Mouse (Mus musculus): Measurements from ENCODE around the gene Dedd.
A peak's percentile ranks its signal among the peaks of the same experiment; 100 is the strongest.
"Not testable (repeated sequence)": the region's sequence is repeated elsewhere in the genome, so short reads cannot be mapped to it uniquely, and the experiment has no call there.

Gene Dedd

GRCm38 (mm10) chr1:171319748-171320147, 9.2 kb upstream of the Dedd start:
- DNase-seq (ENCODE audit: low read depth, low spot score), result no peak

DNA sequence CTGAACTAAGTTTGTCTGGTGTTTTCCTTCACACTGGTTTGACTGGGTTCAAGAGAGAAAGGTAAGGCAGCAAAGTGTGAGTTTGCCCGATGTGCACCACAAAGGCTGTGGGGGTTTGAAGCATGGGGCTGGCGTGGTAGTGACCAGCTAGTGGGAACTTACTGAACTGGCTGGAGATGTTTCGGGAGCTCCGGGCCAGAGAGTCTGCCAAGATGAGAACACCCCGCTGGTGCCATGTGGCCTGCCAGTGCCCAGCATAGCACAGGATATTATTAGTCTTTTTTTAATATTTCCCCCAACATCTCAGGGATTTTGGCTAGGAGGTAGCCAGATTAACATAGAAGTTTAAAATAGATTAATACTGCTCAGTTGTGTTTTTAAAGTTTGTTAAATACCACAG, 8.8 kb upstream of the Dedd start:
- no peak for DNase-seq (ENCODE audit: low read depth, low spot score)

GRCm38 (mm10) chr1:171321415-171321814, 7.5 kb upstream of the Dedd start:
- DNase-seq (ENCODE audit: low read depth, low spot score), result peak; percentile 54

- DNase-seq (ENCODE audit: low read depth, low spot score), result no peak
These were observed 6.9 kb upstream of the Dedd start for GRCm38 (mm10) chr1:171322012-171322411.

- no peak for DNase-seq (ENCODE audit: low read depth, low spot score)
These were observed 3.4 kb upstream of the Dedd start for GRCm38 (mm10) chr1:171325571-171325970.

DNA sequence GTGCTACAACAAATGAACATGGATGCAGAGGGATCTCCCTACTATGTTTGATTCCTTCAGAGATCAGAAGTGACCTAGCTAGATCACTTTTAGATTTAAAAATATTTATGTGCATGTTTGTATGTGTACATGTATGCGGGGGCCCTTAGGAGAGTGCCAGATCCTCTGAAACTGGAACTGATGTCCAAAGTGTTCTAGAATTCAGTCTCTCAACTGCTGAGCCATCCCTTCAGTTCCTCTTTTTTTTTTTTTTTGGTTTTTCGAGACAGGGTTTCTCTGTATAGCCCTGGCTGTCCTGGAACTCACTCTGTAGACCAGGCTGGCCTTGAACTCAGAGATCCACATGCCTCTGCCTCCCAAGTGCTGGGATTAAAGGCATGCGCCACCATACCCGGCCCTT, 2.4 kb upstream of the Dedd start:
- not testable (repeated sequence) for DNase-seq (ENCODE audit: low read depth, low spot score)

DNA sequence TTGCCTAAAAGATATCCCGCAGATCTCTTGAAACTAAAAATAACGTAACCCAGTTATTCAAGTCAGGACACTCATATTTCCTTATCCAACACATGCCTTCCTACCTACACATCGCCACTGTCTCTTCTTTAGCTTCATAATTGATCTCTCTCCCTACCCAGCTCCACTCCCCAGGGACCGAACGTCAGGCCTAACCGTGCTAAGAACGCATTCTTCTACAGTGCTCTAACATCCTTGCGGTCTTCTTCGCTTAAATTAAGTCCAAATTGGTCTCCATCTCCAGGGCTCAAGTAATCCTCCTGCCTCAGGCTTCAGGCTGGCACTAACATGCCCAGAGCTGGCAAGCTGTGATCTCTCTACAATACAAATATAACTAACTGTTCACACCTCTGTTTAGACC, 701 bp upstream of the Dedd start:
- DNase-seq (ENCODE audit: low read depth, low spot score), result peak; percentile 45

DNA sequence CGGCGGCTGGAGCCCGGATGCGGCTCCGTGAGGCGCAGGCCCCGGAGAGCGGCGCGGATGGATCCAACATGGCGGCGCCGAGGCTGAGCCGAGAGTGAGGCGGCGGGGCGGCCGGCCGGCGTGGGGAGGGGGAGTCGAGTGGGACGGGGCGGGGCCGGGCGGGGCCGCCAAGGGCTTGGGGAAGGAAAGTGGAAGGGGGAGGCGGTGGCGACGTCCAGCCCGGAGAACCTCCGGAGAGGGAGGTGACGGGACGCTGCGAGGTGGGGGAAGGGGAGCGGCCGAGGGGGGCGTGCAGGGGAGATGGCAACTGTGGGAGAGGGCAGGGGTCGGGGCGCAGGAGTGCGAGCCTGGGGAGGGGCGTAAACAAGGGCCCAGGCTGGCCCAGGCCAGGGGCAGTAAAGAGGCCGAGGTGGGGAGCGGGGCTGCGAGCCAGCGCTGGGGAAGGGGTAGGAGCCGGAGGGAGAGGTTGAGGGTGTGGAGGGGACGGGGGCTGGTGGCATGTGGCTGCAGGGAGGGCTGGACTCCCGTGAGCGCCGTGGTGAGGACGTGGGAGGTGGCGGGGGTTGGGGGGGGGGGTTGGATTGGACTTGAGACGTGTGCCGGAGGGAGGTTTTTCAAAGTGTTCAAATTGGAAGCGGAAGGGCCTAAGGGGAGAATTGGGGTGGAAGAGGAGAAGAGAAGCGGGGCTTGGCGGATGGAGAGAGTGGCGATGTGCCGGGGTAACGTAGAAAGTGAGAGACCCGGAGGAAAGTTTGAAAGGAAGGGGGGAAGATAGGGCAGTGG, 679 bp downstream of the Dedd start:
- peak; percentile 56 for DNase-seq (ENCODE audit: low read depth, low spot score)

DNA sequence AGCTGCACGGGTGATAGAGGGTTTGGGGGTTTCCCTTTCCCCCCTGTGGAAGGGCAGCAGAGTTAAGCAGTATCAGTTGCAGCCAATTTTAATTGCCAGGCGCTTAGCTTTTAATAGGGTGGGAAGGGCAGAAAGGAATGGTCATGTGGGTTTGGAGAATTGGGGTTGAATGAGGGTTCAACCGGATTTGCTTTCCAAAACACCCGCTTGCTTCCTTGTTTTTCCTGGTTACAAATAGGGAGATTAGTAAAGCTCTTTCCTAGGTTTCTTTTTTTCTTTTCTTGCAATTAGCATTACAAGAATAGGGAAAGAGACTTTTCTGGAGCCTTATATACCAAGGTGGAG, 1.2 kb downstream of the Dedd start:
- no peak for DNase-seq (ENCODE audit: low read depth, low spot score)

DNA sequence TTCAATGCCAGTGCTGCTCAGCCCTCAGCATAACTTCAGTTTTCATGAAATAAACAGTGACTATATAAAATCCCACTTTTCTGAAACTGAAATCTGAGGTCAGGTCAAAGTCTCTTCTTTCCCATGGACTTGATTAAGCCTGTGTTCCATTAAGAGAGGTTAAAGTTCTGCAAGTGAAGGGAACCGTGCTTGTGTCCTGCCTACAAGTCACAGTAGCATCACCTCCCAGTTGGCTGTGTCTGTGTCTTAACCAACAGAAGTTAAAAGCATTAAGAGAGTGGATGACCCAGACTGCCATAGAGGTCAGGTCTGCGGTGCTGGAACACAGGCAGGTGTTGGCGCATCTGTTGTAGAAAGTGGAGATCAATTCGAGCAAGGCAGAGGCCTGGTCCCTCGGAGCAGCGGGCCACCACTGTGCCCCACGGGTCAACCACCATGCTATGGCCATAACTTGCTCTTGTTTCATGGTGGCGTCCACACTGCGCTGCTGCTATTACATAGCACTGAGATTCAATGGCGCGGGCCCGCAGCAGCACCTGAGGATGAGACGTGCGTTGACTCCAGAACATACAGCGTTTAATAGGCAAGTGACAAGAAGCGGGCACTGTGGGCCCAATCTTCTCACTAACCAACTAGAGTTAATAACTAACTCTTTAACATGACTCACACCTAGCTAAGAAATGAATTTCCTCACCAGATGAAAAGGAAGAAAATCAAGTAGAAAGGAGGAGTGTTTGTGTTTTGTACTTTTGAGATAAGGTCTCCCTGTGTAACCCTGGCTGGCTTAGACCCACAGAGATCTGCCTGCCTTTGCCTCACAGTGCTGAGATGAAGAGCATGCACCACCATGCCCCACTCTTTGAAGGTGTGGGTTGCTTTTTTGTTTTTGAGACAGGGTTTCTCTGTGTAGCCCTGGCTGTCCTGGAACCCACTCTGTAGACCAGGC, 13.6 kb downstream of the Dedd start:
- DNase-seq (ENCODE audit: low read depth, low spot score), result no peak

- peak; percentile 50 for DNase-seq (ENCODE audit: low read depth, low spot score)
These were observed 15.2 kb downstream of the Dedd start for GRCm38 (mm10) chr1:171343922-171344677.

- no peak for DNase-seq (ENCODE audit: low read depth, low spot score)
These were observed 15.8 kb downstream of the Dedd start for GRCm38 (mm10) chr1:171344715-171345114.

DNA sequence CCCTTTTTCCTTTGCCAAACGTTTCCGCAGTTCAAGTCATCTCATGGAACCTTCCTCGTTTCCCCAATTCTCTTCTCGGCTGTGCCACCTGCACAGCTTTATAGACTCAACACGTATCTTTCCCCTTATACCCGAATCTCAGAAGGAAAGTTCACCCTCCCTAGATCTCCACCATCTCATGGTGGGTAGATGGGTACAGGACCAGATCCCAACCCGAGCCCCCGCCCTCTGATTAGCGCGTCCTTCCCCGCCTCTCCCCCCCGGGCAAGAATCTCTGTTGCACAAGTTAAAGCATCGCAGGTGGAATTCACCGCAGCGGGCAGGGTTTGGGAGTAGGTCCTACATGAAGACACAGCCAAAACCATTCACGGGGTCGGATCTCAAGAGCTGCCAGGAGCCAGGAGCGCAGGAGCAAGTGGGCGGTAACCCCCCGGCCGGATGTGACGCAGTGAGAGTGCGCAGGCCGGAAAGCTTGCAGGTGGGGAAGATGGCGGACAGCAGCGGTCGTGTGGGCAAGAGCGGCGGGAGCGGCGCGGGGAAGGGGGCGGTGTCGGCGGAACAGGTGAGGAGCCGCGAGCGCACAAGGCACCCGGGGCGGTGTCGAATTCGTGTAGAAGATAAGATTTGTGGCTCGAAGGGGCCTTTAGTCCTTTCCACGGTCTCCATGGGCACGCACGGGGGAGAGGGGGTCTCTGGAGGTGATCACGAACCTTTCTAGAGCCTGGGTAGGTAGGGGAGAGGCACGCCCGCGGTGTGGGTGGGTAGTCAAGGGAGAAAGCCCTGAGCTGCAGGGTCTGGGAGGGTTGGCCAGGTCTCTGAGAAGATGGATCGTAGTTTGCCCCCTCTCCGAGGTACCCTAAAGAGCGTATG, 16.5 kb downstream of the Dedd start, which contains the start of the genes Nit1 and Pfdn2:
Gene Nit1 (minus strand): TSS at position 422 of the 870 bp plus-strand sequence.
Gene Pfdn2 (plus strand): TSS at position 446 of the 870 bp plus-strand sequence.
- DNase-seq (ENCODE audit: low read depth, low spot score), result peak; percentile 92

DNA sequence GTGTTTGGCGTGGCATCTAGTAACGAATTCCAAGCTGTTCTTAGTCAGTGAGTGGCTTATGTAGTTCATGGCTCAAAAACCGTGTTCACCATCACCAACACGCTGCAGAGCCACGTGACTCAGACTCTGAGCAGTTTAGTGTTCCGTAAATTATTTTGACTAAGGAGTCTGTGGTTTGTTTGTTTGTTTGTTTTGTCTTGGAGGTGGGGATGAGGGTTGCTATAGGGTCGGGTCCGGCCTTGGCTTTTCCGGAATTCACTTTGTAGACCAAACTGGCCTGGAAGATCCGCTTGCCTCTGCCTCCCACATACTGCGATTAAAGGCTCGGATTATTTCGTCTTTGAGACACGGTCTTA, 17.1 kb downstream of the Dedd start:
- DNase-seq (ENCODE audit: low read depth, low spot score), result peak; percentile 48

GRCm38 (mm10) chr1:171348665-171349064, 19.7 kb downstream of the Dedd start:
- DNase-seq (ENCODE audit: low read depth, low spot score), result no peak

DNA sequence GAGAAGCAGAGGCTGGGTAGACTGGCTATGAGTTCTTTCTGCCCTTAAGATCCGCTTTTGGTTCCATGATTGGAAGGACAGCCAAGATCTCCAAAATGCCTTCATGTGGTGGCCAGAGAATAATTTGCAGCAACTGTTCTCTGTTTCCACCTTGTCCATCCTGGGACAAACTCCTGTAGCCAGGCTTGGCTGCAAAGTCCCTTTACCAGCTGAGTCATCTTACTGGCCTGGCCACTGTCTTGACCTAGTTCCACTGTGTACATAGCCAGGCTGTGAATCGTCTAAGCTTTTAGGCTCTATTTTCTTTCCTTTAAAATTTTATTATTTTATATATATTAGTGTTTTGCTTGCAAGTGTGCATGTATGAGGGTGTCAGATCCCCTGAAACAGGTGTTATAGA, 20.3 kb downstream of the Dedd start:
- no peak for DNase-seq (ENCODE audit: low read depth, low spot score)

DNA sequence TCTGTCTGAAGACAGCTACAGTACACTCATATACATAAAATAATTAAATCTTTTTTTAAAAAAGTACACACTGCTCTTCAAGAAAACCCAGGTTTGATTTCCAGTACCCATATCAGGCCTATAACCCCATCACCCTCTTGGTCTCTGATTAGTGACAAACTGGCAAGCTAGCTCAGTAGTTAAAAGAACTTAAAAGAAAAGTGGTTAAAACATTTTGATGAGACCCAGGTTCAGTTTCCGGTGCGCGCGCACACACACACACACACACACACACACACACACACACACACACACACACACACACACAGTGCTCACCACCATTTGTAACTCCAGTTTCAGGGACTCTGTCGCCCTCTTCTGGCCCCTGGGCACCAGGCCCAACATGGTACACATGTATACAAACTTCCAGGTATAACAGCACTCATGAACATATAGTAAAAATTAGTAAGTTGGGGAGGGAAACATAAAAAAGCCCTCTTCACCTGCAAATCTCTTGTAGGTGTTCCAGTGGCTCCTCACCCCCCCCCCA, 26.9 kb downstream of the Dedd start:
- DNase-seq (ENCODE audit: low read depth, low spot score), result peak; percentile 51

- DNase-seq (ENCODE audit: low read depth, low spot score), result no peak
These were observed 27.9 kb downstream of the Dedd start for GRCm38 (mm10) chr1:171356814-171357213.

GRCm38 (mm10) chr1:171358421-171358820, 29.5 kb downstream of the Dedd start:
- DNase-seq (ENCODE audit: low read depth, low spot score), result peak; percentile 50

GRCm38 (mm10) chr1:171360253-171360652, 31.3 kb downstream of the Dedd start:
- DNase-seq (ENCODE audit: low read depth, low spot score), result no peak

GRCm38 (mm10) chr1:171360656-171361055, 31.7 kb downstream of the Dedd start, which contains the start of gene Klhdc9:
Gene Klhdc9 (minus strand): TSS chr1:171360798.
- DNase-seq (ENCODE audit: low read depth, low spot score), result no peak
